Mouse (Mus musculus): ENCODE measurements around the gene Rgs6. TPM values are rescaled to one million over a fixed set of nuclear protein-coding genes. Genes with fewer than 3 reads are reported as not detected.

The Rgs6 gene
- total RNA-seq, 2 experiments from 2014 or later, result 16.3 to 19.9 TPM

- DNase-seq (ENCODE audit: low spot score in 2 of 2), result no peak
These were observed 163.8 kb downstream of the Rgs6 start for GRCm38 (mm10) chr12:82751846-82752245.

GRCm38 (mm10) chr12:82754501-82754900, 166.4 kb downstream of the Rgs6 start:
- no peak for DNase-seq (ENCODE audit: low spot score in 2 of 2)

DNA sequence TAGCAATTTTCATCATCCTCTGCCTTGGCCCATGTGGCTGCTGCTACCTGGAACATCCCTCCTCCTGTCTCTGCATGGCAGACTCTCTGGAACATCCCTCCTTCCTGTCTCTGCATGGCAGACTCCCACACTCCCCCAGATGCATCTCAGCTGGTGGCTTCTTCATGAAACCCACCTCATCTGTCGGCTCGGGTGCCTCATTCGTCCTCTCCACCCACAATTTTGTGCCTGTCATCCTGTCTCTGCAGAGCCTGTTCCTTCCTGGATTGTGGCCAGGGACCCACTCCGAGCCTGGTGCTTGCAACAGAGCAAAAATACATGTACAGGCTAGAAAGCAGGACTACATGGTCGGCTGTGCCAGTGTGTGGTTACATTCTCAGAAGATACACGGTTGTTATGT, 168.7 kb downstream of the Rgs6 start:
- peak in 1 of 2 experiments; percentile 13 for DNase-seq (ENCODE audit: low spot score in 2 of 2)

- DNase-seq (ENCODE audit: low spot score in 2 of 2), result no peak
These were observed 169.3 kb downstream of the Rgs6 start for GRCm38 (mm10) chr12:82757367-82757766.

GRCm38 (mm10) chr12:82762046-82762445, 174.0 kb downstream of the Rgs6 start:
- DNase-seq (ENCODE audit: low spot score in 2 of 2), result no peak

- no peak for DNase-seq (ENCODE audit: low spot score in 2 of 2)
These were observed 180.6 kb downstream of the Rgs6 start for GRCm38 (mm10) chr12:82768726-82769125.

DNA sequence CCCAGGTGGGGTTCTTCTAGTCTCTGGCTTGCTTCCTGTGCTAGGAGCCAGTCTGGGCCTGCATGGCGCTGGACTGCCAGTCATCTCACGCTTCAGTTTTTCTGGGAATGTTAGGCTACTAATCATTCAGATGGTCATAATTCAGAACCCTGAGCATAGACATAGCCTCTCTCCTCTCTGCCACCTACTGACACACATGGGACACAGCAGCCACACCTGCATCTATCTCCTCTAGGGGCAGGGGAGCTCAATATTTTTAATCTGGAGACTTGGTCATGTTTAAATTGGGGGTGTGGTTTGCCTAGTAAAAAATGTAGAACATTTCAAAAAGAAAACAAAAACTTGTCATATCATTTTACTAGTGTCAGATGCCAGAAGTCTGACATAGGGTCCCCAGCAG, 184.1 kb downstream of the Rgs6 start:
- DNase-seq (ENCODE audit: low spot score in 2 of 2), result no peak

DNA sequence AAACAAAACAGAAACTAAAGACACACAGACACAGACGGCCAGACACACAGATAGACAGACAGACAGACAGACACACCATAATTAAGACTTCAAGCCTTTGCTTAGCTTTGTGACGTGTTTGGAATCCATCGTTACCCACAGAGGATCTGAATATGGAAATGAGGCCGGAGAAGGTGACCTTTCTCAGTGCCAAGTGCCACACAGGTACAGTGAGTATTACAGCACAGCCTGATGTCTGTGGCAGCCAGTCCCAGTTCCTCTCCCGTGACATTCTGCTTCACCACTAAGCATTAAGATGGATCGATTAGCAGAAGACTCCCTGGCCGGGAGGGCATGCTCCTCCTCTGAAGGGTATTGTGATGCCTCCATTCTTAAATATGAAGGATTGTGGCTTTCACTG, 186.5 kb downstream of the Rgs6 start:
- DNase-seq (ENCODE audit: low spot score in 2 of 2), result no peak

DNA sequence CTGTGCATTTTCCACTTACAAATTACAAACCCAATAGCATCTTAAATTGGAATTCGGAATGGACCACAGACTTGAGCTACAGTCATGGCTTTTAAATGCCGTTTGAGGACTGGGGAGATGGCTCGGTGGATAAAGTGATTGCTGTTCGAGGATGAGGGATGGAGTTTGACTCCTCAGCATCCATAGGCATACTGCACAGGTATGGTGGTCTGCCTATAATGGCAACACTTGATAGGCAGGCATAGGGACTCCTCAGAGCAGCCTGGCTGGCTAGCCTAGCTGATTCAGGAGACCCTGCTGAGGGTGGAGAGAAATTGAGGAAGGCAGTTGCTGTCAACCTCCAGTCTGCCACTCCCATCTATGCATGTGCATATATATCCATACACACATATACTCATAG, 188.6 kb downstream of the Rgs6 start:
- no peak for DNase-seq (ENCODE audit: low spot score in 2 of 2)

DNA sequence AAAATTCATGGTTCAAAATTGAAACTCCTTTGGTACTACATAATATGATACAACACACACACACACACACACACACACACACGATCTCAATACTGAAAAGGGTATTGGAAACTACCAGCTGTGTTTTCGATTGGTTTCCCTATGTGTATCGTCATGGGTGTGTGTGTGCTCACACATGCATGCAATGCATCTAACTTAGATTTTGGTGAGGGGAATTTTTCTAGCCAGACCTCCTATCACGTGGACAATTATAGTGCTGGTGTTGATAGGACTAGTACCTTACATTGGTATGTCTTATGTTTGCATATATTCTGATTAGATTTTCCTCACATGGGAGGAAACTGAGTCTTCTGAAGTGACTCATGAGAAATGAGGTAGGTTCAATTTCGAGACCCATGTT, 192.8 kb downstream of the Rgs6 start:
- DNase-seq (ENCODE audit: low spot score in 2 of 2), result no peak

GRCm38 (mm10) chr12:82781414-82781813, 193.3 kb downstream of the Rgs6 start:
- no peak for DNase-seq (ENCODE audit: low spot score in 2 of 2)

GRCm38 (mm10) chr12:82792122-82792521, 204.0 kb downstream of the Rgs6 start:
- DNase-seq (ENCODE audit: low spot score in 2 of 2), result no peak

DNA sequence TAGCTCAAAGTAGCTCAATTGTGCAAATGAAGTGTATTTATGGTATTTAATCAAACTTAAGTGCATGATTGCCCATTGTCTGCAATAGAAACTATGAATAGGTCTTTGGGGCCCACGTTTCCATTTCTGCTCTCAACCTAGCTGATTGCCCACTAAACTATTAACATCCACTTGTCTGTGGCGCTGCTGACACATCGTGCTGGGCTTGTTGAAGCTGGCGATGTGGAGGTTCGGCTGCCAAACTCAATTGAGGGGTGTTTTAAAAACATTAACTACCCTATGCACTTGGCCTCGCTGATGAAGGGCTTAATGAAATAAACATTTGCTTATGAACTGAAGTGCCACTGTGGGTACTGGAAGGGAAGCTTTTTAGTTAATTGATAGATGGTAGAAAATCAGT, 211.8 kb downstream of the Rgs6 start:
- no peak for DNase-seq (ENCODE audit: low spot score in 2 of 2)

GRCm38 (mm10) chr12:82801736-82802135, 213.6 kb downstream of the Rgs6 start:
- no peak for DNase-seq (ENCODE audit: low spot score in 2 of 2)

DNA sequence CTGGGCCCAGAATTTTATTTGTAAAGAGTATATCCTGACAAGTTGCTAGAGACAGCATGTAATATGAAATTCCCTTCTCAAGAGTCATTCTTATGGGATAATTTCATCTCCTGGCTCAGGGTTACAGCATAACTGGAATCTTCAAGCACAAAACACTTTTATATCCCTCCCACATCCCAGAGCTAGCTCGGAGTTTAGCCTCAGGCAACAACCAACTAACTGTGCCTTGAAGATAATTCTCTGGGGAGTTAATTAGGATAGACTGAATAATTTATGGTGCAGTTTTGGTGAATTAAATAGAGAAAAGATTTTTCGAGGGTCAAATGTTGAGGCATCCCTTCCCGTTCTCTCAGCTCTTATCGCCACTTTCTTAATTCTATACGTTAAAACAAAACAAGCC, 214.6 kb downstream of the Rgs6 start:
- no peak for DNase-seq (ENCODE audit: low spot score in 2 of 2)

- DNase-seq (ENCODE audit: low spot score in 2 of 2), result no peak
These were observed 217.1 kb downstream of the Rgs6 start for GRCm38 (mm10) chr12:82805167-82805566.

GRCm38 (mm10) chr12:82810631-82811030, 222.5 kb downstream of the Rgs6 start:
- DNase-seq (ENCODE audit: low spot score in 2 of 2), result no peak

DNA sequence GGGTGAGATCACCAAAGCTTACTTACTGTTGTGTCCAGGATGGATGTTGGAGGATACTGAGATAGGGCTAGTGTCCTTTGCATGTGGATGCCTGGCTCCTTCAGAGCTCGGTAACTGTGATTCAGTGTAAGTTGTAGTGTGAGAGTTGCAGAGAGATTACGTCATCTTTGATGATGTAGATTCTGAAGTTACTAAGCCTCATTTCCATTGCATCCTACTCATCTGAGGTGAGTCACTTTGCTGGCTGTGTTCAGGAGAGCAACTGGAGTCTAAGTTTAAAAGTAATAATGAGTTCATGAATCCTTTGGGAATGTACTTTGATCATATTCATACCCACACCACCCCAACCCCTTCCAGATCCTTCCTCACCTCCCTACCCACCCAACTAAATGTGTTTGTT, 227.9 kb downstream of the Rgs6 start:
- no peak for DNase-seq (ENCODE audit: low spot score in 2 of 2)

- DNase-seq (ENCODE audit: low spot score in 2 of 2), result peak in 1 of 2 experiments; percentile 17
These were observed 231.2 kb downstream of the Rgs6 start for GRCm38 (mm10) chr12:82819328-82819727.

DNA sequence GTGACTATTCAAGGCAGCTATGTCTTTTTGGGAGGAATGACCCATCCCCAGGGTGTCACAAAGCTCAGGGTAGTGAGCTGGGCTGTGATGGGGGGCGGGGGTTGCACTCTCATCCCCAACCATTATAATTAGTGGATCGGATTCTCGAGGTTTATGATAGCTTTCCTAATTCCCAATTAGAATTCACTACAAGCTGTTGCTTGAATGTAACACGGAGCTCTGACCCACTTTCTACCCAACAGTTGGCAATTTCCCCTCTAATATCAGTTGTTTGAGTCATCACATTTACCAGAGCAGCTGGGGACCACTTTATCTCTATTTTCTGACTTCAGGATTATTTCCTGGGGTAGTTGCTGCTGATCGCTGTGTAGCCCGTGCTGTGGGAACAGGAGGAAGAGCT, 231.9 kb downstream of the Rgs6 start:
- peak; percentile 19 to 66 for DNase-seq (ENCODE audit: low spot score in 2 of 2)

DNA sequence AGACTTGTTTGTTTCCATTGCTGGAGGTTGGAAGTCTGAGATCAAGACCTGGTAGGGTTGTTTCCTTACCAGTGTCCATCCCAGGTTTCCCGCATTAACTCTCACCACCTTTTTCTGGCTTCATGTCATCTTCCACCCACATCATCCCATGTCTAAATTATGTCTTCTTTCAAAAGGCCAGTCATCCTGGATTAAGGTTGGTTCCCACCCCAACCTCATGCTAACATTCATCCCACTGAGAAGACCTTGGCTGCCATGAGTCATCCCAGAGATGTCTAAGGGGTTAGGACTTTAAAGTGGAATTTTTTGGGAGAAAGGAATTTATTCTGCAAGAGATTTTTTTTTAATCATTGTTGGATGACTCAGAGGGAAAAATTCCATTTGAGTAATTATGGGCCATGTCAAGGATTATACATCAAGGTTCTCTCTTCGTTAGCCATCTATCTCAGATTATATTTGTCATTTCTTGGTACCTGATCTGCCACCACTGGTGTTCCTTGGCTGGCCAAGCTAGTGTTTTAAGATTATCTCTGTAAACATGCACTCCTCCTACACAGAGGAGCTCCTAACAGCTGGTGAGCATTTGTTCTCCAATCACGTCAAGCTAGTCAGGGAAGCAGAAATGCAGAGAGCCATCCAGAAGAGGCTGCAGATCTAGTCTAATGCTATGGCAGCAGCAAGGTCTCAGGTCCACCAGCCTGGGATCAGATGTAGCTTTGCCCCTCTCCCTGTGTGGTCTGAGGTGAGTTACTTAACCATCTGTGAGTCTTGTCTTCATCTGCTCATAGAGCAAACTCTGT, 234.9 kb downstream of the Rgs6 start:
- no peak for DNase-seq (ENCODE audit: low spot score in 2 of 2)

DNA sequence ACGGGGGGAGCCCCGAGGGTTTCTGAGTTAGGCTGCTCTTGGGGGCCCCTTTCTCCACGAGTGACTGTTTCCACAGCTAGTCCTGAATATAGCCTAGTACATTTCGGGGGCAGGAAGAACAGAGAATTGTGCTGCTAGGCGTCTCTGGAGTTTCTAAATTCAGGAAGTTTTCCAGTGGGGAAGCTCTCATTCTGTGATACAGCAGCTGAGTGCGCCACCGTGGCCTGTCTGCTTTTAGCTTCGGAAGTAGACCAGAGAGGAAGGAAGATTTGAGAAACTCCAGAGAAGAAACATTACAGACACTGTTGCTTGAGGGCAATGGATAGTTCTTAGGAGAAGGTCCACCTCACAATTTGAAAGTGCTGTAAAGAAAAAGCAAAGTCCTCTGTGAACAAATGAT, 242.2 kb downstream of the Rgs6 start:
- DNase-seq (ENCODE audit: low spot score in 2 of 2), result no peak

- no peak for DNase-seq (ENCODE audit: low spot score in 2 of 2)
These were observed 250.5 kb downstream of the Rgs6 start for GRCm38 (mm10) chr12:82838544-82838943.
